Mouse (Mus musculus) neutrophil, adult 5-6 weeks (primary cell): Measurements from ENCODE around the gene Cdk7. TPM values are rescaled to one million over a fixed set of nuclear protein-coding genes. Genes with fewer than 3 reads are reported as not detected.
"Not testable (repeated sequence)": the region's sequence is repeated elsewhere in the genome, so short reads cannot be mapped to it uniquely, and the experiment has no call there.

Experiments
- ATAC-seq: fragments of 151-379, 151-347 bp; 2 replicates; pipeline ENCODE4 v1.8.0; 2017; ENCODE audit warnings: mild to moderate bottlenecking, moderate TSS enrichment; ENCODE audit not compliant: insufficient number of reproducible peaks, poor library complexity, low FRiP score, severe bottlenecking; ENCODE audit errors: extremely low read depth
- total RNA-seq: library from RNA; stranded (forward); fragments of 200-1000 nt; gene quantifications from 2 replicates; pipeline ENCODE4 v1.2.3, GENCODE M21; 2017

Cdk7 gene
- total RNA-seq = 31.4 and 31.7 TPM in 2 replicates

GRCm38 (mm10) chr13:100730861-100731176 is at the start of gene Cdk7:
Gene Cdk7, minus strand, starts transcription at chr13:100730939.
- peak; percentile 100 for ATAC-seq

DNA sequence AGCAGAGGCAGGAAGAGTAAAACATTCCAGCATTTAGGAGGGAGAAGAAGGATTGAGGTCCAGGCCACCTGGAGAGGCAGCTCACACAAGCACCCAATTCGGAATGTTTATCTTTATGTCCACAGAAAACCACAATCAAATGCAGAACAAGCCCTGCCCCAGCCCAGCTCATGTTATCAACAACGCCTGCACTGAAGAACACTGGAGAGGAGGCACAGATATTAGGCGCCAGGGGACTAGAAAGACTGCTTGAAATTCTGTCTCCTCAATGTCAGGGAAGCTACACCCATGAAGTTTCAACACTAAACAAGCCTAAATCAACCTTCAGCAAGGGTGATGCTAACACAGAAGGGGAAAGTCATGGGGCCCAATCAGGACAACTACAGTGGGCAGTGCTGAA is 46.8 kb upstream of the Cdk7 start:
- ATAC-seq = no peak

DNA sequence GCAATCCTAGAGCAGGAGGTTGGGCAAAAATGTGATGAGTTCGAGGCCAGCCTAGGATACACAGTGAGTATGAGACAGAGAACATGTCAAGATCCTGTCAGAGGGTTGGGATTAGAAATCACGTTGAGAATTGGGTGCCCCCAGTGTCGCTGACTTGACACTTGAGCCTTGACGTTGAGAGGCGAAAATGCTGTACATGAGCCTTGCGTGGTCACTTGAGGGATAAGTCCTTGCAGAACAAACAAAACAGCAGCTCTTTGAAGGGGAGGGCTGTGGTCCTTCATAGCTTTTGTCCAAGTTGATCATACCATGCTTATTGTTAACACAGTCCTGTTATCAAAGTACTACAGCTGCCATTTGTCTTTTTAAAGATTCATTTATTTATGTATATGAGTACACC is 46.0 kb upstream of the Cdk7 start:
- ATAC-seq = no peak

DNA sequence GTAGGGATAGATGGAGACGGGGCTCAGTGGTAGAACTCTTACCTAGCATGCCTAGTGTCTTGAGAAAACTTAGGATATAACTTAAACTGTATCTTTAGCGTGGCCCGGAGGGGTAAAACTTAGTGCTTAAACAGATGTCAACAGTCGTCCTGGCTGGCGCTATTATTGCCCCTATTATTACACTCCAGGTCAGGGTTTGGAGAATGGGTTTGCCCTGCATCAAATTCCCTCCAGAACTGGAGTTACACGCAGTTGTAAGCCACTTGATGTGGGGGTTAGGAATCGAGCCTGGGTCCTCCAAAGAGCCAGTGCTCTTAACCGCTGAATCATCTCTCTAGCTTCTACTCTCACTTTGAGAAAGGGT is 45.3 kb upstream of the Cdk7 start:
- no peak for ATAC-seq

DNA sequence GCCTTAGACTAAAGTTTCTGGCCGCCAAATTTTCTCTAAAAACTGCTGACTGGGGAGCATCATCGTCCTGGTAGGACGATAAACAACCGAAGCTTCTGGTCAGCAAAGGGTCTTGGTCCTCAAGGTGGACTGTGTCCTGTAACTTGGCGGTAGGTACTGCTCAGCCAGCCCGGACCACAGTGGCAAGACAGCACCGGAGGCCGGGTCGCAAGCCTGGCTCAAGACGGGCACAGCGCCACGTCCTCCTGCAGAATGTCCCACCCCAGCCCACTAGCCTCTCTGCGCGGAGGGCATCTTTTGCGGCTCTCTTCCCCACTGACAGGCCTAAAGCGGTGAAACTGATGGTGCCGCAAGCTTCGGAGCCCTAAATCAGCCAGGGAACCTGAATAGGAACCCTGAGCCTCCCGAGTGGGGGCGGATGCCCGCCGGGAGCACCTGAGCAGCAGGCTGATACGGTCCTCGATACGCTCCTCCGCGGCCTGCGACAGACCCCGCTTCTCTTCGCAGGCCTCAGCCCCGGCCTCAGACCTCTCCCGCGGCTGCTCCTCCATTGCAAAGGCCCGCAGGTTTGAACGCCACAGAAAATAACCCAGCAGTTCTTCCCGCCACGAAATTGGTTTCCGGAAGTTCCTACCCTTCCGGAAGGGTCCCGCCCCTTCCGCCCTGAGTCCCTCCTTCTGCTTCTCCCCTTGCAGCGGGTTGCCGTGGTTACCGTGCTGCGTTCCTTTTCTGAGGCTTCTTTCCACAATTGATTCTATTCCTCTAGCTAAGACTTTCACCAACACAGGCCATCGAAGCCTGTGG is 44.7 kb upstream of the Cdk7 start, which contains the start of gene Cenph:
TSS of gene Cenph (minus strand) at position 648 of the 804 bp plus-strand sequence.
- peak; percentile 100 for ATAC-seq

DNA sequence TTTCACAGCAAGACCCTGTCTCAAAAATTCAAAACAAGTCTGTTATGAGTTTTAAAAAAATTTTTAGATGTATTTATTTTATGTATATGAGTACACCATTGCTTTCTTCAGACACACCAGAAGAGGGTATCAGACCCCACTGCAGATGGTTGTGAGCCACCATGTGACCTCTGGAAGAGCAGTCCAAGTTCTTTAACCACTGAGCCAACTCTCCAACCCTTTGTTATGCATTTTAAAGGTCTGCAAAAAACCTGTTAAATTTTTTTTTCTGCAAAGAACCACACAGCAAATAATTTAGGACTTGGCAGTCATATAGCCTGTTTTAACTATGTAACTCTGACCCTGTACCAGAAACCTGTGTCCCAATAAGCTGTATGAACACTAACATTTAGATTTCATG is 44.0 kb upstream of the Cdk7 start:
- no peak for ATAC-seq

- no peak for ATAC-seq
Measured at GRCm38 (mm10) chr13:100755329-100755728, 24.6 kb upstream of the Cdk7 start.

- no peak for ATAC-seq
Measured at GRCm38 (mm10) chr13:100754186-100754585, 23.4 kb upstream of the Cdk7 start.

DNA sequence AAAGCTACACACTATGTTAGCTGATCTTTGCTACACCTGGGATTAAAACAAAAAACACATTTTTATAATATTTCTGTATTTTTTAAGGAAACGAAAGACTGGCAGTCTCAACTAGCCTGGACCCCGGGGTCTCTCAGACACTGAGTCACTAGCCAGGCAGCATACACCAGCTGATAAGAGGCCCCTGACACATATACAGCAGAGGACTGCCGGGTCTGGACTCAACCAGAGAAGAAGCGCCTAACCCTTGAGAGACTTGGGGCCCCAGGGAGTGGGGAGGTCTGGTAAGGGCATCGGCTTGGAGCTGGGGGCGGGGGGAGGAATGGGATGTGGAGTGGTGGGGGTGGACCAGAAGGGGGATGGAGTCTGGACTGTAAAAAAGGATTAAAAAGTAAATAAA is 22.3 kb upstream of the Cdk7 start:
- ATAC-seq = no peak

GRCm38 (mm10) chr13:100752529-100752928 is 21.8 kb upstream of the Cdk7 start:
- ATAC-seq = no peak

DNA sequence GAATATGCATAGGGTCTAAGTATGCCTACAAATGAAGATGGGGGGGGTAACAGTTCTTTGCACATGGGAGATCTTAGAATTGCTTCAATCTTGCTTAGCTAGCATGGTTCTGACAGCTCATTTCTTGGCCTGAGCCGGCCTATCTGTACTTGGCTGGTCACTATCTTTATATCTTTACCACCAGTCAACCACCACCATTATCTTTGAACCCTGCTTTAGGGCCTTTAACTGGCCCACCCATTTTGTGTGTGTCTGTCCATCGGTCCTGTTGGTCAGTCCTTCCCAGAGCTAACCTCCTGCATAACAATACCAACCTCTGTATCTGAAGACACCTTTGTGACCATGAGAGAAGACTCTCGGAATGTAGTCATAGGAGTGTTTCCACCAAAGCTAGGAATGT is 20.7 kb upstream of the Cdk7 start:
- ATAC-seq = no peak

DNA sequence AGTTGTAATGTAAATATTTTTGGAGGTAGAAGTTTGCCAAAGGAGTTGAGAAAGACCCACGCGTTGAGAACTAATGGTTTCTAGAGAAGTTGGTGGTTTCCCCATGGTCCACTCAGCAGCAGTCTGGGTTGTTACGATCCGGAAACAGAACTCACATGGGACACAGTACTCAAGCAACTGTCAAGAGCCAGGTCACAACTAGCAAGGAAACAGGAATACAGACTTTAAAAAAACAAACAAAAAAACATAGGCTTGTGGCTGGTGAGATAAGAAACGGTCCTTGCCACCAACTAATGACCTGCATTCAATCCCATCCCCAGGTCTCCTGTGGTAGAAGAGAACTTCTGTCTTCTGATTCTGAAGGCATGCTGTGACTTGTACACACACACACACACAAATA is 20.1 kb upstream of the Cdk7 start:
- no peak for ATAC-seq

DNA sequence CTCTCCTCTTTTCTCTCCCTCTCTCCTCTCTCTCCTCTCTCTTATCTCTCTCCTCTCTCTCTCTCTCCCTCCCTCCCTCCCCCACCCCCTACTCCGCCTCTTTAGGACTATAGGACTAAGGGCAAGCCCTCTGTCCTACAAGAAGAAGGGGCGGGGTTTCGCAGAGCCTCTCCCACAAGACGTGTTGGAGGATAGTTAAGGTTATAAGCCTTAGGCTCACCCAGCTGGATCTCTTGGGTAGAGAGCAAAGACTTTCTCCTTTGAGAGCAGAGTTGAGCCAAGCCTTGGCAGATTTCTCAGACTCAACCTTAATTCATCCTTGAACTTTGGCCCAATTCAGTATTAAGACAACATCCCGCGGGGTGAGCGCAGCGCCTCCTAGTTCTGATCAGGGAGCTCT is 17.9 kb upstream of the Cdk7 start:
- ATAC-seq = no peak

GRCm38 (mm10) chr13:100746090-100746489 is 15.4 kb upstream of the Cdk7 start:
- ATAC-seq = no peak

DNA sequence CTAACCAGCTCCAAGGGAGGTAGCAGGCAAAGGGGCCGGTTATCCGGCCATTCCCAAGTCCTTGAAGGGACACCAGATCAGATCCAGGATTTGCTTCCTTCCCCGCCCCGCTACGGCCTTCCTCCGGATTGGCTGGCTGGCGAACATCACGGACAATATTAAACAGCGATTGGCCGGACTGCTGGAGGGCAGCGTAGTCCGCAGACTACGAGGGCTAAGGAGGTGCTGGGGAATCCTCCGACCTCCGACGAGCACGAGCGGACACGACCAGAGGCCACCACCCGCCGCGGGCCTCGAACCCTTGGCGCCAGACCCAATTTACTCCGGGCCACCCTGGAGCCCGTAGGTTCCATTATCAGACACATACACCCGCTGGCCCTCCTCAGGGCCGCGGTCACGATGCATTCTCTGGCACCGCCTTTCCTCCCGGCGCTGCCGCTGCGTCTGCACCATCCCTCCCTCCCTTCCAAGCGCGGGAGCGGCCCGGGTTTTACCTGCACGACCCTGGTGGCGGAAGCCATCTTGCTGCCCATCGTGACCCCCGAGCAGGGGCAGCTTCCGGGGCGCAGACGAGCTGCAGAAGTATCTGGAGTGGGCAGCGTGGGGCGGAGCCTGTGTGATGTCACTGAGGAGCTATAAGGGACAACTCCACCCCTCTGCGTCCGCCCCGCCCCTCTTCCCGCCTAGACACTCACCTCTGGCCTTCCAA is 13.5 kb upstream of the Cdk7 start, which contains the start of gene Mrps36:
TSS of gene Mrps36 (minus strand) at position 624 of the 709 bp plus-strand sequence.
- ATAC-seq = peak; percentile 96

DNA sequence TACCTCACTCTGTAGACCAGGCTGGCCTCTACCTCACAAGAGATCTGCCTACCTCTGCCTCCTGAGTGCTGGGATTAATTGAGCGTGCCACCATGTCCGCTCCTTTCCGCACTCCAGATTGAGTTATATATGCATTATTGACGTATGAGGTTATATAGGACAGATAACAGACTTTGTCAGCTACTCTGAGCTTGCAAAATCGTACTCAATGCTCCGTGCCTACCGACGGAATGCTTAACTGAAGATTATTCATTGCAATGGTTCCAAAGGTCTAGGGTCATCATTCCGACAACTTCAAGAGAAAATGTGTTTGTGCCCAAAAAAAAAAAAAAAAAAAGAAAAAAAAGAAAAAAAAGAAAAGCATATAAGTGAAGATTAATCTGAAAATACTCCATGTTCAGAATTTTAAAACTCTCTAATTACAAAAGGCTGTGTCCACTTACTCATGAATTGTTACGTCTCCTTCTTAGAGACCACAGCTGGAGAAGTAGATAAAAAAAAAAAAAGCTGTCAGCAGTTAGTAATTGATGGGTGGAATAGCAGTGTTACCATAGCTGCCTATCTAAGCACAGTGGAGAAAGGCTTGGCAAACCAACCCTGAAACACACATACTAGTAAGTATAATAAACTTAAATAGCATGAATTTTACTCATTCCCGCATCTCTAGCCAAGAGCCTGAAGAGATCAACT is 12.8 kb upstream of the Cdk7 start:
- ATAC-seq = no peak

- ATAC-seq = no peak
Measured at GRCm38 (mm10) chr13:100742831-100743230, 12.1 kb upstream of the Cdk7 start.

GRCm38 (mm10) chr13:100732756-100733155 is 2.0 kb upstream of the Cdk7 start:
- ATAC-seq = no peak

DNA sequence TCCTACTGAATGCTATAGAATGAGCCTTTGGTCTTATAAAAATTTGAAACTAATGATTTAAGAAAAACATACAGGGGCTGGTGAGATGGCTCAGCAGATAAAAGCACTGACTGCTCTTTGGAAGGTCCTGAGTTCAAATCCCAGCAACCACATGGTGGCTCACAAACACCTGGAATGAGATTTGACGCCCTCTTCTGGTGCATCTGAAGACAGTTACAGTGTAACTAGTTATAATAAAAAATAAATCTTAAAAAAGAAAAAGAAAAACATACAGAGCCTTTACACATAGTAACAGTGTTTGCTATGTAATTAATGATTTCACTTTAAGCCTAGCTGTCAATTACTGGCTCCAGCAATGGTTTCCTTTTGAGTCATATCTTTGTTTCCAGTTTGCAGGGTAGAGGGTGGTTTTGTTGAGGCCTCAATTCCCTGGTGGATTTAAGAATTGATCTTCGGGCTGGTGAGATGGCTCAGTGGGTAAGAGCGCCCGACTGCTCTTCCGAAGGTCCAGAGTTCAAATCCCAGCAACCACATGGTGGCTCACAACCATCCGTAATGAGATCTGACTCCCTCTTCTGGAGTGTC is 815 bp upstream of the Cdk7 start:
- not testable (repeated sequence) for ATAC-seq
